Mouse (Mus musculus) bone marrow macrophage, adult 2 months (primary cell): ENCODE data around the gene Cnot2.

Source experiments
- CTCF ChIP-seq: IDR thresholded peaks from 2 replicates; pipeline ENCODE4 v1.5.1; 2012; ENCODE audit warnings: low read depth, mild to moderate bottlenecking, low read length, moderate library complexity
- POLR2A ChIP-seq: IDR thresholded peaks from 2 replicates; pipeline ENCODE4 v1.6.1; 2012; ENCODE audit warnings: mild to moderate bottlenecking, low read depth, low read length, borderline replicate concordance

- TF ChIP-seq CTCF (no peak), POLR2A (no peak)
Measured at GRCm38 (mm10) chr10:116444371-116444770, 136.9 kb downstream of the Cnot2 start.
